Mouse (Mus musculus) CD4-positive naive resting alpha-beta T cell, adult 76 days (primary cell): ENCODE measurements around the gene Tmem72. TPM values are rescaled to one million over a fixed set of nuclear protein-coding genes. Genes with fewer than 3 reads are reported as not detected.

Source experiments
- total RNA-seq: library from RNA; stranded (reverse); gene quantifications from one replicate; pipeline ENCODE4 v1.2.4, GENCODE M21; 2023

The Tmem72 gene
- total RNA-seq = 0.21 TPM

GRCm38 (mm10) chr6:116716666-116717065 is at the start of gene Tmem72:
Gene Tmem72, minus strand, starts transcription at chr6:116716913.

DNA sequence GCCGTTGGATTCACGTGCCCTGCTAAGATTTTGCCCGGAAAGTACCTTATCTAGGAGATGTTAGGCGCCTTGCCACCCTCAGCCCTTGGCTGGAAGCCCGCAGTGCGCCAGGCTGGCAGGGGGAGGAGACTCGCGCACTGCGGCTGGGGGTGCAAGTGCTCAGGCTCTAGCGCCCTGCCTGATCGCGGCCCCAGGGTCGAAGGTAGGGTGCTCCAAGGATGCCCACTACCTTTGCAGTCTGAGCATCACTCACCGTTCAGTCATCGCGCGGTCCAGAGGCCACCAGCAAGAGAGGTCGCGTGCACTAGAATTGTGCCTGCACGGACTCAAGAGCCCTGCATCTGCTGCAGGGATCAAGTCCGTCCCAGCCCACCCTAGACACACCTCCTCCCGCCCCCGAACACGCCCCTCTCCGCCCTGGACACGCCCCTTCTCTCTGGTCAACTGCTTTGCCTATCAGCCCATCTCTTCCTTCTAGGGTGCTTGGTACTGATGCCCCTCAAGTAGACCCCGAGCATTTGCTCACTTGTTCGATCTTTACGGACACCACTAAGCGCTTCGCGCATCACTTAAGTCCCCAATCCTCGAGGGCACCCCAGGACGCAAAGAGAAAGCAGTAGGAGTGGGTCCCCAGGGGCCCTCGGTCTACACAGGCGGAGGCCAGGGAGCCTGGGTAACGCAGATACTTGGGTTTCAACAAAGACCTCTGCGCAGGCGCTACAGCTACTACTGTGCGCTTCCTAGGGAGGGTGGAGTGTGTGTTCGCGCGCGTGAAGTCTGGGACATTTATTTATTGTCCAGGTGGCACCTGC is 43.0 kb downstream of the Tmem72 start, which contains the start of gene Rassf4:
Gene Rassf4, minus strand, starts transcription at position 482 of the 812 bp plus-strand sequence.

GRCm38 (mm10) chr6:116650406-116650805 is 66.3 kb downstream of the Tmem72 start, which contains the start of gene Depp1:
Gene Depp1, plus strand, starts transcription at chr6:116650609.

Other genes with a start within 250 kb of the Tmem72 start
- not detected for gene Olfr211, start 227.8 kb downstream of the Tmem72 start, total RNA-seq
- gene Olfr212, start 210.4 kb downstream of the Tmem72 start, total RNA-seq = 0.41 TPM
- gene Olfr213, start 178.5 kb downstream of the Tmem72 start, total RNA-seq = not detected
- 2.7 TPM for gene Gm5580, start 165.8 kb downstream of the Tmem72 start, total RNA-seq
- not detected for gene Olfr214, start 162.7 kb downstream of the Tmem72 start, total RNA-seq
- not detected for gene Olfr215, start 132.7 kb downstream of the Tmem72 start, total RNA-seq
- gene Zfp422, start 87.9 kb downstream of the Tmem72 start, total RNA-seq = 16.4 TPM
- not detected for gene Depp1, start 66.3 kb downstream of the Tmem72 start, total RNA-seq
- gene Rassf4, start 43.0 kb downstream of the Tmem72 start, total RNA-seq = 5.8 TPM